Comparison of ENCODE assay signal across 25 mouse cellular contexts in the genomic region with DNA sequence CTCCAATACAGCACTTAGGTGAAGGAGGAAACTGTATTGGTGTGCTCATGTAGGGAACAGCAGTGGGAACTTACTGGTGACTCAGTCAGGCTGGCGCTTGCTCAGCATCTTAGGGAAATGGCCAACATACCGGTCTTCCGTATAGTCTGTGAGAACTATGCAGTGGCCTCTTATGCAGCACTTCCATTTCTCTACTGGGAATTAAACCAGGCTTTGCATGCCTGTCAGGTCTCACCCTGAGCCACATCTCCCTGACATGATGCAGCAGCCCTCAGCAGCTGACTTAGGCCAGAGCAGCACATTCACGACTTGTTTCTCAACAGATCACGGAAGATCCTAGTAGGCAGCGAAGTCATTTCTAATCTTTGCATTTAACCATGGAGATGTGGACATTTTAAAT. TPM values are rescaled to one million over a fixed set of nuclear protein-coding genes. Genes with fewer than 3 reads are reported as not detected.
A peak's percentile ranks its signal among the peaks of the same experiment; 100 is the strongest.
DNase-seq lines count a peak whose midpoint lies in the region; ATAC-seq and TF ChIP-seq lines count a peak whose summit lies in the region.
"Had no signal": no experiment of that assay in that cellular context is flagged by ENCODE, and none has a peak within 500 bp of the region (broad histone marks: within the 10 kb centered on the region; RNA-seq: fewer than 3 reads in every experiment).

No protein-coding gene starts in this region.

- H3K27ac ChIP-seq in intestine, embryonic 14.5 days (ENCODE audit: low read depth): peak overlapping the region; percentile 59; the same call in 1 of the 2 replicates
- no peak overlapping the region for H3K27ac ChIP-seq in intestine, postnatal 0 days (ENCODE audit: low read depth, low read length)
- no peak overlapping the region for H3K27ac ChIP-seq in lung, postnatal 0 days (ENCODE audit: low read length)
- H3K27ac ChIP-seq in stomach, embryonic 15.5 days: peak overlapping the region; percentile 16
- H3K27ac ChIP-seq: embryonic facial prominence, embryonic 15.5 days; forebrain, embryonic 13.5 days; layer of hippocampus, adult 2 months; left cerebral cortex, adult 2 months; limb, embryonic 13.5 days; midbrain, embryonic 15.5 days had no signal

- no peak overlapping the region for H3K4me2 ChIP-seq in intestine, embryonic 14.5 days (ENCODE audit: low read length)
- H3K4me2 ChIP-seq in intestine, postnatal 0 days (replicated peaks; ENCODE audit: low read depth): no peak overlapping the region
- H3K4me2 ChIP-seq in lung, postnatal 0 days (replicated peaks; ENCODE audit: low read depth, low read length): no peak overlapping the region
- no peak overlapping the region for H3K4me2 ChIP-seq in stomach, embryonic 15.5 days
- H3K4me2 ChIP-seq: embryonic facial prominence, embryonic 15.5 days; forebrain, embryonic 13.5 days; limb, embryonic 13.5 days; liver, embryonic 11.5 days; midbrain, embryonic 15.5 days had no signal

- peaks cover 31% of the 10 kb centered on the region for H3K4me1 ChIP-seq in intestine, embryonic 14.5 days (replicated peaks; ENCODE audit: control insufficient read depth, insufficient read depth, low read length)
- no peaks in the 10 kb centered on the region for H3K4me1 ChIP-seq in intestine, postnatal 0 days (replicated peaks; ENCODE audit: control insufficient read depth, insufficient read depth, low read length)
- no peaks in the 10 kb centered on the region for H3K4me1 ChIP-seq in lung, postnatal 0 days (ENCODE audit: insufficient read depth, low read depth, low read length)
- no peaks in the 10 kb centered on the region for H3K4me1 ChIP-seq in lung, adult 2 months (ENCODE audit: control insufficient read depth, insufficient read depth, low read length)
- H3K4me1 ChIP-seq in stomach, embryonic 15.5 days: peaks cover 7% of the 10 kb centered on the region; the same call in 1 of the 2 replicates
- H3K4me1 ChIP-seq: forebrain, embryonic 13.5 days; midbrain, embryonic 15.5 days had no signal

- H3K9ac ChIP-seq in intestine, embryonic 14.5 days (ENCODE audit: low read length): no peak overlapping the region
- H3K9ac ChIP-seq in intestine, postnatal 0 days (ENCODE audit: low read depth, low read length): no peak overlapping the region
- H3K9ac ChIP-seq in lung, postnatal 0 days (replicated peaks; ENCODE audit: low read depth): no peak overlapping the region
- no peak overlapping the region for H3K9ac ChIP-seq in stomach, embryonic 15.5 days
- H3K9ac ChIP-seq: embryonic facial prominence, embryonic 15.5 days; forebrain, embryonic 13.5 days; limb, embryonic 13.5 days; liver, postnatal 0 days; midbrain, embryonic 15.5 days had no signal

- TF ChIP-seq POLR2A in lung, adult 2 months (IDR thresholded peaks at IDR 0.05; ENCODE audit: borderline replicate concordance, extremely low read depth, low read depth, low read length): no peak

- 0 out of 2 replicates have a peak, but pooled peaks have one; percentile 43 for ATAC-seq in intestine, embryonic 14.5 days (replicated peaks; ENCODE audit: low FRiP score, low TSS enrichment, low read depth)
- ATAC-seq in intestine, postnatal 0 days: no peak
- peak; percentile 42; the same call in 1 of the 2 replicates for ATAC-seq in lung, postnatal 0 days
- peak; percentile 23; the same call in 1 of the 2 replicates for ATAC-seq in stomach, embryonic 15.5 days (ENCODE audit: insufficient read depth, low FRiP score, low read depth)
- ATAC-seq: forebrain, embryonic 13.5 days; hindbrain, embryonic 16.5 days; liver, postnatal 0 days; midbrain, embryonic 15.5 days had no signal

- H3K4me3 ChIP-seq in intestine, embryonic 14.5 days (ENCODE audit: low read depth, low read length): no peak overlapping the region
- H3K4me3 ChIP-seq in intestine, postnatal 0 days (ENCODE audit: low read depth, low read length): no peak overlapping the region
- no peak overlapping the region for H3K4me3 ChIP-seq in lung, postnatal 0 days (ENCODE audit: low read depth, low read length)
- no peak overlapping the region for H3K4me3 ChIP-seq in lung, adult 2 months (replicated peaks; ENCODE audit: extremely low read depth, low read depth, low read length)
- H3K4me3 ChIP-seq in stomach, embryonic 15.5 days (replicated peaks): no peak overlapping the region
- H3K4me3 ChIP-seq: embryonic facial prominence, embryonic 15.5 days; forebrain, embryonic 13.5 days; layer of hippocampus, adult 2 months; left cerebral cortex, adult 2 months; limb, embryonic 13.5 days; midbrain, embryonic 15.5 days had no signal

- H3K36me3 ChIP-seq in intestine, embryonic 14.5 days (ENCODE audit: control insufficient read depth, insufficient read depth, low read length): no peaks in the 10 kb centered on the region; the same call in 1 of the 2 replicates
- no peaks in the 10 kb centered on the region for H3K36me3 ChIP-seq in intestine, postnatal 0 days (ENCODE audit: control insufficient read depth, insufficient read depth)
- H3K36me3 ChIP-seq in lung, postnatal 0 days (ENCODE audit: insufficient read depth, low read length): no peaks in the 10 kb centered on the region
- H3K36me3 ChIP-seq in stomach, embryonic 15.5 days: peaks cover 3% of the 10 kb centered on the region; the same call in 1 of the 2 replicates
- H3K36me3 ChIP-seq: midbrain, embryonic 15.5 days had no signal

- H3K9me3 ChIP-seq in intestine, embryonic 14.5 days (ENCODE audit: control insufficient read depth, low read length): no peaks in the 10 kb centered on the region
- H3K9me3 ChIP-seq in intestine, postnatal 0 days (ENCODE audit: control insufficient read depth): no peaks in the 10 kb centered on the region
- H3K9me3 ChIP-seq in lung, postnatal 0 days (ENCODE audit: low read length): no peaks in the 10 kb centered on the region
- no peaks in the 10 kb centered on the region for H3K9me3 ChIP-seq in stomach, embryonic 15.5 days
- H3K9me3 ChIP-seq: embryonic facial prominence, embryonic 15.5 days; forebrain, embryonic 13.5 days; limb, embryonic 13.5 days; midbrain, embryonic 15.5 days had no signal

- TF ChIP-seq CTCF in intestine, postnatal 0 days (IDR thresholded peaks at IDR 0.05; ENCODE audit: low read depth): no peak
- no peak for TF ChIP-seq CTCF in lung, postnatal 0 days (IDR thresholded peaks at IDR 0.05)
- no peak for TF ChIP-seq CTCF in lung, adult 2 months (IDR thresholded peaks at IDR 0.05; ENCODE audit: insufficient read depth, low read length)

- no peak for DNase-seq in intestine, embryonic 14.5 days (ENCODE audit: low spot score)
- DNase-seq in lung, postnatal 0 days (ENCODE audit: low spot score): peak; percentile 29
- no peak for DNase-seq in lung, adult 2 months
- peak; percentile 24 for DNase-seq in fibroblast of lung, adult 2 months (ENCODE audit: low read depth)
- no peak for DNase-seq in cerebellum, postnatal 10 days
- DNase-seq in embryo, embryonic 11 days: no peak
- DNase-seq: adrenal gland, postnatal 10 days; cerebellum, adult 9-10 months; gastrocnemius, postnatal 14 days; kidney, adult 11 months; kidney, postnatal 36 days; liver, postnatal 0 days; right cerebral cortex, postnatal 25 days; spleen, adult 18-20 months had no signal

- 44% methylated on average over 6 of the region's 6 CpGs for WGBS in intestine, embryonic 14.5 days
- 65% methylated on average over 6 of the region's 6 CpGs for WGBS in intestine, postnatal 0 days
- WGBS in lung, postnatal 0 days: 65% methylated on average over 6 of the region's 6 CpGs
- 77% methylated on average over 6 of the region's 6 CpGs for WGBS in lung, adult 2 months
- WGBS in stomach, embryonic 15.5 days: 55% methylated on average over 6 of the region's 6 CpGs

- H3K27me3 ChIP-seq in intestine, embryonic 14.5 days (replicated peaks; ENCODE audit: control insufficient read depth, insufficient read depth, low read length): no peaks in the 10 kb centered on the region
- H3K27me3 ChIP-seq in intestine, postnatal 0 days (replicated peaks; ENCODE audit: control insufficient read depth, insufficient read depth, low read length): no peaks in the 10 kb centered on the region
- no peaks in the 10 kb centered on the region for H3K27me3 ChIP-seq in lung, postnatal 0 days (replicated peaks; ENCODE audit: insufficient read depth, low read length)
- H3K27me3 ChIP-seq in stomach, embryonic 15.5 days (replicated peaks): no peaks in the 10 kb centered on the region
- H3K27me3 ChIP-seq: CH12.LX; embryonic facial prominence, embryonic 15.5 days; forebrain, embryonic 13.5 days; limb, embryonic 13.5 days; midbrain, embryonic 15.5 days had no signal

- TF ChIP-seq EP300 in lung, postnatal 0 days (IDR thresholded peaks at IDR 0.05): no peak

RNA-seq across cellular contexts. Expression of a gene that starts 39.9 kb away (rescaled TPM):
- 24.5 and 28.7 TPM in 2 replicates for polyA plus RNA-seq in intestine, embryonic 14.5 days (2014; fragmentation: Nextera tagmentation; extraction: Ambion mirVana)
- polyA plus RNA-seq in intestine, postnatal 0 days (2015; fragmentation: Nextera tagmentation; extraction: Ambion mirVana): 7.9 and 8.4 TPM in 2 replicates
- 54.6 and 57.6 TPM in 2 replicates for polyA plus RNA-seq in lung, postnatal 0 days (2015; fragmentation: Nextera tagmentation; extraction: Ambion mirVana)
- polyA plus RNA-seq in lung, adult 2 months (2012; rRNA removed): 35.5 and 50.1 TPM in 2 replicates
- polyA plus RNA-seq in stomach, embryonic 15.5 days (2015; fragmentation: Nextera tagmentation; extraction: Ambion mirVana): 21.6 and 27.9 TPM in 2 replicates

Comparison
In these comparisons a context has a peak if more than half of its experiments do, and no peak if none do; other contexts are left out.
1. DNase-seq: peak in lung, postnatal 0 days (single experiment) and fibroblast of lung, adult 2 months (single experiment); none in intestine, embryonic 14.5 days (single experiment), lung, adult 2 months (single experiment), cerebellum, postnatal 10 days (0 of 2) and embryo, embryonic 11 days (single experiment).
2. H3K27ac ChIP-seq: peak in intestine, embryonic 14.5 days (single experiment) and stomach, embryonic 15.5 days (single experiment); none in intestine, postnatal 0 days (single experiment) and lung, postnatal 0 days (single experiment).